Mouse (Mus musculus): ENCODE results near the gene B3gnt6.
"Not testable (repeated sequence)": the region's sequence is repeated elsewhere in the genome, so short reads cannot be mapped to it uniquely, and the experiment has no call there.

The B3gnt6 gene

GRCm38 (mm10) chr7:98199381-98199780 lies at the start of gene B3gnt6:
Gene B3gnt6, minus strand, starts transcription at chr7:98199481.
- ChIA-PET POLR2A (interaction anchor here in 1 of 4 experiments (1.2 kb wide), 1 partner anchor 13 kb away, joined by 3 read pairs; no protein-coding TSS in a partner anchor), CTCF (interaction anchor here in 1 of 4 experiments (0.6 kb wide), 1 partner anchor 22 kb away, joined by 5 read pairs; no protein-coding TSS in a partner anchor)

GRCm38 (mm10) chr7:98236686-98237359 lies 37.5 kb upstream of the B3gnt6 start:
- ChIA-PET CTCF (no interaction called here), POLR2A (no interaction called here)

GRCm38 (mm10) chr7:98223796-98224195 lies 24.5 kb upstream of the B3gnt6 start:
- ChIA-PET CTCF (no interaction called here), POLR2A (no interaction called here)

GRCm38 (mm10) chr7:98216713-98217112 lies 17.4 kb upstream of the B3gnt6 start:
- CTCF ChIA-PET, result no interaction called here

GRCm38 (mm10) chr7:98202946-98203345 lies 3.7 kb upstream of the B3gnt6 start:
- ChIA-PET POLR2A (no interaction called here), CTCF (no interaction called here)

More at GRCm38 (mm10) chr7:98216713-98217112, 17.4 kb upstream of the B3gnt6 start:
- POLR2A ChIA-PET, result no interaction called here

- CTCF ChIA-PET, result interaction anchor here in 1 of 4 experiments (0.6 kb wide), 1 partner anchor 1028 kb away, joined by 3 read pairs; no protein-coding TSS in a partner anchor
These were observed 2.3 kb upstream of the B3gnt6 start for GRCm38 (mm10) chr7:98201493-98202028.

GRCm38 (mm10) chr7:98200396-98200795 lies 1.1 kb upstream of the B3gnt6 start:
- CTCF ChIA-PET, result interaction anchor here in 2 of 4 experiments (0.5 to 0.7 kb wide), 2 partner anchors 75 to 142 kb away, joined by 3 to 5 read pairs; no protein-coding TSS in a partner anchor
- POLR2A ChIA-PET, result interaction anchor here in 1 of 4 experiments (0.6 to 1.2 kb wide), 3 partner anchors 12 to 161 kb away, joined by 3 read pairs; no protein-coding TSS in a partner anchor

More at GRCm38 (mm10) chr7:98201493-98202028, 2.3 kb upstream of the B3gnt6 start:
- POLR2A ChIA-PET, result no interaction called here

- CTCF ChIA-PET, result interaction anchor here in 3 of 4 experiments (0.6 to 1.5 kb wide), 6 partner anchors 18 to 153 kb away, joined by 3 to 6 read pairs (median 4); no protein-coding TSS in a partner anchor
- POLR2A ChIA-PET, result interaction anchor here in 2 of 4 experiments (1.6 to 2.3 kb wide), 2 partner anchors 31 to 114 kb away, joined by 3 to 5 read pairs; no protein-coding TSS in a partner anchor
These were observed 4.0 kb downstream of the B3gnt6 start for GRCm38 (mm10) chr7:98195151-98195801.

GRCm38 (mm10) chr7:98194026-98194792 lies 5.1 kb downstream of the B3gnt6 start:
- CTCF ChIA-PET, result interaction anchor here (0.6 to 2.4 kb wide), 13 partner anchors 17 to 359 kb away, joined by 3 to 23 read pairs (median 5); no protein-coding TSS in a partner anchor
- POLR2A ChIA-PET, result interaction anchor here in 2 of 4 experiments (0.7 to 2.3 kb wide), 9 partner anchors 13 to 167 kb away, joined by 3 to 11 read pairs (median 4); partner anchors contain the start of gene Tsku (in 1 of the 2)

- ChIA-PET POLR2A (interaction anchor here in 2 of 4 experiments (0.7 to 2.1 kb wide), 8 partner anchors 12 to 168 kb away, joined by 3 to 11 read pairs (median 4); partner anchors contain the start of gene Tsku (in 1 of the 2)), CTCF (interaction anchor here (0.6 to 2.4 kb wide), 16 partner anchors 17 to 359 kb away, joined by 3 to 23 read pairs (median 4); no protein-coding TSS in a partner anchor)
These were observed 5.7 kb downstream of the B3gnt6 start for GRCm38 (mm10) chr7:98193515-98194025.

GRCm38 (mm10) chr7:98191571-98192250 lies 7.6 kb downstream of the B3gnt6 start:
- ChIA-PET CTCF (interaction anchor here in 3 of 4 experiments (0.6 to 3.2 kb wide), 15 partner anchors 13 to 454 kb away, joined by 3 to 46 read pairs (median 4); partner anchors contain the start of genes Aqp11 (in 1 of the 3) and Capn5 (in 1 of the 3)), POLR2A (interaction anchor here (0.6 to 3.6 kb wide), 7 partner anchors 13 to 206 kb away, joined by 3 to 25 read pairs (median 5); partner anchors contain the start of gene Capn5 (in 1 of the 4))

GRCm38 (mm10) chr7:98190578-98190977 lies 8.7 kb downstream of the B3gnt6 start:
- CTCF ChIA-PET, result interaction anchor here in 3 of 4 experiments (0.6 to 3.2 kb wide), 23 partner anchors 11 to 453 kb away, joined by 3 to 46 read pairs (median 4); partner anchors contain the start of genes Aqp11 (in 1 of the 3) and Capn5 (in 1 of the 3)

GRCm38 (mm10) chr7:98189745-98190144 lies 9.5 kb downstream of the B3gnt6 start:
- ChIA-PET POLR2A (interaction anchor here in 3 of 4 experiments (0.6 to 5.5 kb wide), 18 partner anchors 11 to 442 kb away, joined by 3 to 25 read pairs (median 5); partner anchors contain the start of gene Capn5 (in 2 of the 3)), CTCF (interaction anchor here (0.5 to 3.2 kb wide), 16 partner anchors 12 to 1417 kb away, joined by 3 to 46 read pairs (median 6); partner anchors contain the start of gene Capn5 (in 1 of the 4))

More at GRCm38 (mm10) chr7:98190578-98190977, 8.7 kb downstream of the B3gnt6 start:
- POLR2A ChIA-PET, result interaction anchor here in 2 of 4 experiments (0.6 to 5.5 kb wide), 10 partner anchors 12 to 61 kb away, joined by 3 to 25 read pairs (median 6); partner anchors contain the start of gene Capn5 (in 2 of the 2)

GRCm38 (mm10) chr7:98188680-98189079 lies 10.6 kb downstream of the B3gnt6 start:
- POLR2A ChIA-PET, result interaction anchor here in 3 of 4 experiments (0.7 to 5.5 kb wide), 9 partner anchors 9 to 431 kb away, joined by 3 to 25 read pairs (median 6); partner anchors contain the start of gene Capn5 (in 2 of the 3)
- CTCF ChIA-PET, result interaction anchor here in 2 of 4 experiments (0.6 to 3.2 kb wide), 6 partner anchors 31 to 224 kb away, joined by 3 to 46 read pairs (median 8); no protein-coding TSS in a partner anchor

- POLR2A ChIA-PET, result interaction anchor here in 3 of 4 experiments (0.7 to 5.5 kb wide), 6 partner anchors 9 to 430 kb away, joined by 3 to 25 read pairs (median 5); partner anchors contain the start of gene Capn5 (in 1 of the 3)
These were observed 11.0 kb downstream of the B3gnt6 start for GRCm38 (mm10) chr7:98188238-98188637.

GRCm38 (mm10) chr7:98187332-98187731 lies 11.9 kb downstream of the B3gnt6 start:
- POLR2A ChIA-PET, result interaction anchor here in 2 of 4 experiments (1.1 to 5.5 kb wide), 2 partner anchors 10 to 30 kb away, joined by 4 to 21 read pairs; partner anchors contain the start of gene Capn5 (in 1 of the 2)
- CTCF ChIA-PET, result not testable (repeated sequence)

More at GRCm38 (mm10) chr7:98188238-98188637, 11.0 kb downstream of the B3gnt6 start:
- CTCF ChIA-PET, result interaction anchor here in 2 of 4 experiments (0.6 to 3.1 kb wide), 4 partner anchors 35 to 224 kb away, joined by 3 to 10 read pairs (median 5); no protein-coding TSS in a partner anchor
